Mouse (Mus musculus) frontal cortex, postnatal 14 days (tissue): ENCODE measurements around the gene Erbb3.
A peak's percentile ranks its signal among the peaks of the same experiment; 100 is the strongest.

ENCODE experiments used
- DNase-seq, 2 experiments: peaks; one replicate each; pipeline ENCODE4 v3.0.0; 2022; ENCODE audit warnings: low spot score in 2 of 2

The Erbb3 gene

DNA sequence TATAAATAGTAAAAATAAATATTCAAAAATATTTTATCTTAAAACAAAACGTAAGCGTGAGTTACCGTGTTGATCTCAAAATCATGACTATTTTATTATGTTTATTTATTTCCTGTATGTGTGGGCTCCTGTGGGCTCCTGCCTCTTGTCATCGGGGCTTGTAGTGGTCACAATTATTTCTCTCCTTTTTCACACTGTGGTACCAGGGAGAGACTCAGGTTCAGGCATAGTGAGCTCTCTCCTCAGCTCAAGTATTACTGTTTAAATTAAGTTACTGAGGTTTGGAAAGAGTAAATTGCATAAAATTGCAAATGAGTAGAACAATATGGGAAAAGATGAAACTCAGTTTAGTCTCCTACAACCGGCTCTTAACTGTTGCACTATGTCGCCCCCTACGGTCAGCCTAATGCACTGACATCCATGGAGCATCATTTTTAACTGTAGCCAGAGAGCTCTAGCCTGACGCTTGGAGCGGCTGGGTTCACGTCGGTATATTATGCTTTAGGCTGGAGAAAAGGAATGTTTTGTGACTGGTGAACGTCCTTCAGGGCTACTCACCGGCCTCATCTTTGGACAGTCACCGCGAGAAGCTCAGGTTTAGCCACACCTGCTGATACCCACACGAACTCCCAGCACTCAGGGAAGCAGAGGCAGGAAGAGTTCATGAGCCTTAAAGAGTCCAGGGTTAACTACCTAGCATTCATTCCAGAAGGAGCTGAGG lies 23.1 kb upstream of the Erbb3 start:
- DNase-seq, result peak in 1 of 2 experiments; percentile 72

DNA sequence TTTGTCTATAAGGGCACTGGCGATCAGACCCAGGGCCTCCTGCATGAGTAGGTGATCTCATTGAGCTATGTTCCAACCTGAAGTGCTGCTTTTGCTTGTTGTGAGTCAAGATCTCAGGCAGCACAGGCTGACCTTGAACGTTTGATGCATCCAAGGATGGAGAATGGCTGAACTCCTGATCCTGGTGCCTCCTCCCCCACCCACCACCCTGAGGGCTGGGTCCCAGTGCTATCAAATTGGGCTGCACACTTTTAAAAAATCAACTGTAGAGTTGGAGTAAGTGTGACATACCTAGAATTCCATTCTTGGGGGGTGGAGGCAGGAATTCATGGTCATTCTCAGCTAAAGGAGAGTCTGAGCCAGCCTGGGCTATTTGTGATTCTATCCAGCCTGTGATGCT lies 17.0 kb upstream of the Erbb3 start:
- no peak for DNase-seq

DNA sequence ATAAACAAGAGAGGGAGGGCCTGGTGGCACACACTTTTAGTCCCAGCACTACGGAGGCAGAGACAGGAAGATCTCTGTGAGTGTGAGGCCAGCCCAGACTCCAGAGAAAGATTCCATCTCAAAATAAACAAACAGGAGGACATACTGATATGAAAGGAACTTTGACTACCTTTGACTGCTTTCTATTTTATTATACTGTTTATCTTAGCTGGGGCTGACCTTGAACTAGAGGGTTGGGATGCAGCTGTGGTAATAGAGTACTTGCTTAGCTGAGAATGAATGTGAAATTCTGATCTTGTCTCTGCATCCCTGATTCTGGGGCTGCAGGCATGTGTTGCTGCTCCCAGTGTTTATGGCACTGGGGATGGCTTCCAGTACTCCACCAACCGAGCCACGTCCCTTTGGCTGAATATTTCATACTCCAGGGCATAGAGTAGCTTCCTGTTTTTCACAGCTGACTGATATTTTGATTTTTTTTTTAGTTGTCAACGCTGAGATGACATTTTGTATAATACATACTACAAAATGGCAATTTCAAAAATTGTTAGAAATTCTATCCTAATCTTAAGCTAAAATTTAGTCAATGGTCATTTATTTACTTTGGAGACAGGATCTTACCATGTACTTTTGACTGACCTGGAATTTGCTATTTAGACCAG lies 13.1 kb upstream of the Erbb3 start:
- no peak for DNase-seq

DNA sequence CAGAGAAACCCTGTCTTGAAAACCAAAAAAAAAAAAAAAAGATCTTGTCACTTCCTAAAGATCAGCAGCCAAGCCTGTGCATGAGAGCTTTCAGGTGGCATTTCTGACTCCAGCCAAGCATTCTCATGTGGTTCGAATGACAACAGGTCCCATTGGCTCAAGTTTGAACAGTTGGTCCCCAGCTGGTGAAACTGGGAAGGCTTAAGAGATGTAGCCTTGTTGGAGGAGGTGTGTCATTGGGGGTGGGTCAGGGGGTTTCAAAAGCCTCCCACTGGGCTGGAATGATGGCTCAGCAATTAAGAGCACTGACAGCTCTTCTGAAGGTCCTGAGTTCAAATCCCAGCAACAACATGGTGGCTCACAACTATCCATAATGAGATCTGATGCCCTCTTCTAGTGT lies 12.0 kb upstream of the Erbb3 start:
- no peak for DNase-seq

DNA sequence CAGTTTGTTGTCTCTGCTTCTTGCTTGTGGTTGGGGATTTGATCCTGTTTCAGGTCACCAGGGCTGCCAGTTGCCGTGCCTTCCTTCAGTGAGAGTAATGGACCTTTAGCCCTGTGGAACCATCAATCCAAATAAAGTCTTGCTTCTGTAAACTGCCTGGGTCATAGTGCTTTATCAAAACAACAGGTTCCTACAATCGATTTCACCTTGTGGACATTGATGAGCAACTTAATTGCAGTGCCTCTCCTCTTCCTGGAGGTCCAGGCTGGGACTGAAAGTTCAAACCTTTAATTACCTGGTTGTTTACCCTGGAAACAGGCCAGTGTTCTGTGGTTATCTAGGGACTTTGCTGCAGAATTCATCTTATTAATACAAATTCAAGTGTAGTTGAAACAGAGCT lies 9.0 kb upstream of the Erbb3 start:
- DNase-seq, result no peak

DNA sequence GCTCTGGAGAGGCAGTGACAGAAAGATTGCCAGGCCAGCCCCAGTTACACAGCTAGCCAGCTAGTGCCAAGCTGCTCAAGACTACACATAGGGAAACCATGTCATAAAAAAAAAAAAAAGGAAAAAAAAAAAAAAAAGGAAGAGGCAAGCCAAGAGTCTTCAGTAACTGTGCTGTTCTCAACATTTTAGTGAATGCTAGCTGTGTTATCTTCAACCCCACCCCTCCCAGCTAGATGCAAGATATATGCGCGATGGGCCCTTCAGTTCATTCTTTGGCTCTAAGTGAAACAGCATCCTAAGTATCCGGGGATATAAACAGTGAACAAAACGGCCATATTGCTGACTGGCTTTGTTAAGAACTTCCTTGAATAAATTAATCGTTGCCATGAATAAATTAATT lies 3.3 kb upstream of the Erbb3 start:
- DNase-seq, result no peak

DNA sequence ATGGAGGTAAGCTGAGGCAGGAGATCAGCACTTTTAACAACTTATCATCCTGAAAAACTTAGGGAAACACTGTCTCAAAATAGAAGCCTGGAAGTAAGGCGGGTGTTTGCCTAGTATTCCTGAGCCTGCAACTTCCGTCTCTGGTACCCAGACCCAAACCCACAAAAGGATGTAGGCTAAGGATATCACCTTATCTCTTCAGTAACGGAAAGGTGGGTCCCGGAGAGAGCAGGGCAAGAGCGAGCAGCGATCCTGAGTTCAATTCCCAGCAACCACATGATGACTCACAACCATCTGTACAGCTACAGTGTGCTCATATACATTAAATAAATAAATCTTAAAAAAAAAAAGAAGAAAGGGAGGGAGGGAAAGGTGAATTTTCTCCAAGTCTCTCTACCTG lies 2.0 kb upstream of the Erbb3 start:
- no peak for DNase-seq

DNA sequence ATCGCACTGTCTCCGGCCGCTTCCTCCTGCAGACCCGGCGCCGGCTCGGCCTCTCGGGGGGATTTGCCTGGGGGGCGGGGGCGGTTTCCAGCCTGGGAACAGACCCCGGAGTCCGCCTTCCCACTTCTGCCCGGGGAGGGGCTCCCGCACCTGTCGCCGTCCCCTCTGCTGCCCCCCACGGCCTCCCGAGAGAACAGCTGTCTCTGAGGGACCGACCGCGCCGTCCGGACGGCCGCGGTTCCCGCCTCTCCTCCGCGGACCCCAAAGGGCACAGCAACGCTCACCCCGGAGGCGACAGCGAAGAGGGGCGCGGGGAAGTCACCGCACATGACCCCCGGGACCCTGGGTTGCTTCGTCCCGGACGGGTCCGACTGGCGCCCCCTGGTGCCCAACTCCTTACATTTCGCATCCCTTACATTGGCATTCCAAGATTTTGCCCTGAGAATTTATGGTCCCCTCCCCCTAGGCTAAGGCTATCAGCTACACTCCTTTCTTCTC lies 790 bp upstream of the Erbb3 start:
- peak in 1 of 2 experiments; percentile 35 for DNase-seq

DNA sequence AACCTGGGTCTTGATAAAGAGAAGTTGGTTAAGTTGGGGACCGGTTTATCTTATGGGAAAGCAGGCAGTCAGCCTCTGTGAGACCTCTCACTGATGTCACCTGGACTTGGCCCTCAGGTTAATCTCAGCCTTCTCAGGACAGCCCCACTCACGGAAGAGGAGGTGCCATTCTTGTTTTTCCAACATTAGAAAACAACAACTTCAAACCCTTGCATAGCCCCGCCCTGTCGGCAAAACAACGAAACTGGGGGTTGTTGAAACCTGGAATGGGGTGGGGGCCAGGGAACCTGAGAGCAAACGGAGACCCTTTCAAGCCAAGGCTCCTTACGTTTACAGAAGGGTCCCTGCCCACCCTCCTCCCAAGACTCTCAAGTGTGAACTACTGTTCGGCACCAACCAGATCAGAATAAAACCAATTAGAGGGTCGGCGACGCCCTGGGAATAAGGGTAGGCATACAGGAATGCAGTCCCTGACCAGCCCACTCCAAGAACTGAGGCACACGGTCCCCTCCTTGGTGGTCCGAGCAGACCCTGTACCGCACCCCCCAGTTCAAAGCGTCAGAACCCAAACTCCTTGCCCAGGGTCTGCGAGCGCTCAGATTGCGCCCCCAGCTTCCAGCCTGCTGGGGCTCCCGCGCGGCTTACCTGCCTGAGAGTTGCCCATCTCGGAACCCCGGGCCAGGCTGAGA lies 533 bp downstream of the Erbb3 start:
- no peak for DNase-seq

DNA sequence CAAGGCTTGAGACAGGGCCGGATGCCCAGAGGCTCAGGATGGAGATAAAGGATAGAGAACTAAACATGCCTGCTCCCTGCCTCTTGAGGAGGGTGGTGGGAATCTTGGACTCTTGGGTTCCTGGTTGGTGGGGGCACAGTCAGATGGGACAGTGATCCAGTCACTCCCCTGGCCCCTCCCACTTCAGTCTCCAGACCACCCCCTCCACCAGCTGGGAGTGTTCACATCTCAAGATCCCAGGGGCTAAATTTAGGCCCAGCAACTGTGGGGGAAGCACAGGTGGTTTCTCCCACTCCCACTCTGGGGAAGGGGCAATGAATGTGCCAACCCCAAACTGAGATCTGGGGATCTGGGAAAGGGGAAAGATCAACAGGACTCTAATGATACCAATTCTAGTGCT lies 1.3 kb downstream of the Erbb3 start:
- DNase-seq, result no peak

DNA sequence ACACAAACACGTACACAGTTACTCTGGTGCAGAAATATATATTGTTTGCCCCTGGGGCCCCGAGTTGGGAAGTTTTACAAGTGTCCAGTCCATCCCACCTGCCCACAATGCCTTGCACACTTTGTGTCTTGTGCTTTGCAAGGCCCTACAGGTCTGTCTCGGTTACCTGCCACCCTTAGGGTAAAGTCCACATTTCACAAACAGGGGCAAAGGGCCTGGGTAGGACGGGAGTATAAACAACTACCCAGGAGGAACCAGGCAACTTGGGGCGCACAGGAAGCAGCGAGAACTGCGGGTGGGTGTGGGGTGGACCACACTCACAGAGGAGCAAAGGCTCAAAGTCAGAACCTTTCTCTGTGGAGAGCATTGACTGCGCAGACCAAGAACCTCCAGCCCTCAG lies 1.8 kb downstream of the Erbb3 start:
- DNase-seq, result no peak

DNA sequence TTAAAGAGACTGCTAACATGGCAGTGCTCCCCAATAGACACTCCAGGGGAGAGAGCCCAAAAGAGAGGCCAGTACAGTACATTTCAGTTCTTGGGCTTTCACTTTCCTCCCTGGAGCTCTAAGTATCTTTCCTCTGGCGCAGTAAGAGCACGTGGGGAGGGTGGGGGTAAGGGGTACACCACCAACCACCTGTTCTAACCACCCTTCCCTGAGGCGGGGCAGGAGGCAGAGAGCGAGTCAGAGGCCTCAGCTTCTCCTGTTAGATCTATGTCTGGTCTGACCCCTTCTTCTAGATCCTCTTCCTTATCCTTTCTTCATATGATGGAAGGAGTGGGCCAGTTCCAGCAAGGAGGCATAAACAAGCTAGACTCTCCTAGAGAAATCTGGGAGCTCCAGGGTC lies 2.3 kb downstream of the Erbb3 start:
- no peak for DNase-seq

DNA sequence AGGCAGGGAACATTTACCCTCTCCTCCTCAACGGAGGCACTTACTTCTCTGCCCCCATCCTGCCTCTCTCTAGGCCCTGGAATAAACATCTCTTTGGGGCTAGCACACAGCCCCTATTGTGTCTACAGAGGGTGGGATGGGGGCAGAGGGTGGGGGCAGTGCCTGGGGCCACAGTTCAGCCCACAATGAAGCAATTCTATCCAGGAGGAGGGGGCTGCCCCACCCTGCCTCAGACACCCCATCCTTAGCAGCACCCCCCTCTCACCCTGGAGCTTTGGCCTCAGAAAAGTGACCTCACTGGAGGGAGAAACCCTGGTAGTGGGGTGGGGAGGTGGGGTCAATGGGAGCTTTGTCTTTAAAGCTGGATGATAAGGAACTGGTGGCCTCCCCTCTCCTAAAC lies 2.9 kb downstream of the Erbb3 start:
- no peak for DNase-seq

DNA sequence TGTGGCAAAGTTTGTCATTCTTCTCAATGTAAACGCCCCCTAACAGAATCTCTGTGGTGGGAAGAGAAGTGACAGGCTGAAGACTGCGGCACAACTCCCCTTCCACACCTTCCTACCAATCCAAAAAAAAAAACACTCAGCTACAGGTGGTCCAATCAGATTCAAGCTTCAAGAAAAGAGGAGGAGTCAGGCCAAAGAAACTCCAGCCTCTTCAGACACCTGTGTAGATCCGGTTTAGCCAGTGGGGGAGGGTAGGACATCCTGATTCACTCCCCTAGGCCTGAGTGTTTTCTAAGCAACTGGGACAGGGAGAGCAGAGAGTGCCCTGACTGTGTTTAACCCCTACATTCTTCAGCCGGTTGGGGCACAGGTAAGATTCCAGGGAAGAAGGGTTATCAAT lies 5.1 kb downstream of the Erbb3 start:
- no peak for DNase-seq

DNA sequence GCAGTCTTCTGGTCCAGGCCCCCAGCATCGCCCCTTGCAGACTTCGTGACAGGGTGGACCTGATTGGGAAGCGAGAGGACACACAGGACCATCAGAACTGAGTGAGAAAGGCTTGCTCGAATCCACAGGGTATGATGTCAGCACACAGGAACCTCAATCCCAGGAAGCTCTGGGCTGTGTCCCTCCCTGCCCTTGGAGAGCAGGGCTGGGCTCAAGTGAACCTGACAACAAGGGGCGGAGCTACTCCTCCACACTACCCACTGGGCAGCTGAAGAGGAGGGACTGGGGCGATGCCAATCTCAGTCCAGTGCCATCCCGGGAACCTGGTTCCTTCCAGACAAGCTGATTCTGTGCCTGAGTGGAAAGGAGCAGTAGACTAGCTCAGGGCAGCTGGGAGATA lies 5.8 kb downstream of the Erbb3 start:
- DNase-seq, result no peak

DNA sequence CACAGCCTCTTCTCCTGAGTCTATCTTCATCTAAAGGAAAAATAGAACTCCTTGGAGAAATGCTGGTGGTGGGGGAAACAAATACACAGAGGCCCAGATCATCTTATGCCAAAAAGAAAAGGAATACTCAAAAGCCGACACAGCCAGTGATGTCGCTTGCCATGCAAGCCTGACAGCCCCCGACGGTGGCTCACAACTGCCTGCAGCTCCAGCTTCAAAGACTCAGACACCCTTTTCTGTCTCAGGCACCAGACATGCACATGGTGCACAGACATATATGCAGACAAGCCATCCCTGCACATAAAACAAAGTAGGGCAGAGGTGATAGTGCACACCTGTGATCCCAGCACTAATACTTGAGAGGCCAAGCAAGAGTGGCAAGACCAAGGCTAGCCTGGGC lies 9.7 kb downstream of the Erbb3 start:
- DNase-seq, result no peak

DNA sequence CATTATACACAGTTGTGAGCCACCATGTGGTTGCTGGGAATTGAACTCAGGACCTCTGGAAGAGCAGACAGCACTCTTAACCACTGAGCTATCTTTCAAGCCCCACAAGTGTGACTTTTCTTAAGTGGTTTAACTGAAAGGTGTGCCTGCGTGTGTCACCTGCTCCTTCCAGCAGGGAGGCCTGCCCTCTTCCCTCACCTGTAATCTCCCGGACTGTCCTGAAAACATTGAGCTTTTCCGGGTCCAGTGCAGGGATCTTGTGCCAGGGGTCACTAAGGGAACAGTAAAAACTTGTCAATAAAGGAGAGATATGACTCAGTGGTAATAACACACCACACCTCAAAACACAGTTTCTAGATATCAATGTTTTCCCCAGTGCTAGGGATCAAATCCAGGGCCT lies 10.2 kb downstream of the Erbb3 start:
- DNase-seq, result no peak

DNA sequence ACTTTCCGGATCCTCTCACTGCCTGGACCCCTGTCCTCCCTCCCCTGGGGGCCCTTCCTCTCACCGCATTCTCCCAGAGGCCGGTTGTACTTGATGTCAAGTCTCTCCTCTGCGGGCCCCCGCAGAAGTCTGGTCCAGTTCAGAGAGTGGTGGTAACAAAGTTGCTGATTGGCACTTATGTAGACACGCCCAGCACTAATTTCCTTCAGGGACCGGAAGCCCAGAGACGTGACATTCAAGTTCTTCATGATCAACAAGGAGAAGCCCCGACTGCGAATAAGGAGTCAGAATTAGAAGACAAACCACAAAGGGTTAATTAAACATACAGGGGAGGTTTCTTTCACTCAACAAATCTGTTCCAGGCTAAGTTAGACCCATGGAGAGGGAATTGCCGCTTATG lies 11.1 kb downstream of the Erbb3 start:
- no peak for DNase-seq

DNA sequence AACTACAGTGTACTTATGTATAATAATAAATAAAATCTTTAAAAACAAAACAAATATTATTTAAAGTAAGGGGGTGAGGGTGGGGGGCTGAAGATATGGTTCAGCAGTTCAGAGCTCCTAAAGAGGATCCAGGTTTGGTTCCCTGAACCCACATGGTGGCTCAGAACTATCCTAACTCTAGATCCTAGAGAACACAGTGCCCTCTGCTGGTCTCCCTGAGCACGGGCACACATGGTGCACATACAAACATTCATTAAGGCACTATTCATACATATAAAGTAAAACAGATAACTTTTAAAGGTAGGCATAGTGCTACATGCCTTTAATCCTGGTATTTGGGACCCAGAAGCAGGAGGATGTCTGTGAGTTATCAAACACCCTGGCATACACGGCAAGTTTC lies 14.4 kb downstream of the Erbb3 start:
- DNase-seq, result no peak

DNA sequence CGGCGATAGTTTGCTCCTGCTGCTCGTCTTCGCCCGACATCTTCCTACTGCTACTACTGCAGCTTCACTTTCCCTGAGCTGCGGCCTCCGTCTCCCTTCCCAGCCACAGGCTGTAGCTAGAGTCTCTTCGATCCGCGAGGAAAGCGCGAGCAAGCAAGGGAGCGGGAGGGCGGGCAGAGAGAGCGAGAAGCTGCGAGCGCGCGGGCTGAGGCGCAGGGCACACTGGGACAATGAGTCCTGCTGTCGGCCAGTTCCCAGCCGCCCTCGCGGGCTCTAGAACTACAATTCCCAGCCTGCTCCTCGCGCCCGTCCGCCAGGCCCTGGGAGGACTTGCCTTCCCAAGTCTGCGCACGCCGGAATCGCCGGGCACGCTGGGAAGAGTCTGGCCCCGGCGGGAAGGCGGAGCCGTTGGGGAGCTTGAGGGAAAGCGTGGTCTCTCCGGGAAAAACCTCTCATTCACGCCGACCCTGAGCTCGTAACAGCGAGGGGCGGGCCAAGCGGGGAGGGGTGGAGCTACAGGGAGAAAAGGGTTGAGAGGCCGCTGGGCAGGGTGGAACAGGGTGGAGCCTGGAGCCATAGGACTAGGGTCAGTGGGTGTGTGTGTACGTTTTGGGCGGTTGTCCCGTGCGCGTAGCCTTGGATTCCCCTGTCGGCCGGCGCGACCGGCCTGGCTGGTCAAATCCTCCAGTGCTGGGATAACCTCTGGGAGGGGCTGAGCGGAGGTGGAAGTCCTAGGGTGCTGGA lies 23.5 kb downstream of the Erbb3 start, which contains the start of gene Pa2g4:
TSS of gene Pa2g4 (minus strand) at position 200 of the 744 bp plus-strand sequence.
- peak; percentile 97 to 98 for DNase-seq

DNA sequence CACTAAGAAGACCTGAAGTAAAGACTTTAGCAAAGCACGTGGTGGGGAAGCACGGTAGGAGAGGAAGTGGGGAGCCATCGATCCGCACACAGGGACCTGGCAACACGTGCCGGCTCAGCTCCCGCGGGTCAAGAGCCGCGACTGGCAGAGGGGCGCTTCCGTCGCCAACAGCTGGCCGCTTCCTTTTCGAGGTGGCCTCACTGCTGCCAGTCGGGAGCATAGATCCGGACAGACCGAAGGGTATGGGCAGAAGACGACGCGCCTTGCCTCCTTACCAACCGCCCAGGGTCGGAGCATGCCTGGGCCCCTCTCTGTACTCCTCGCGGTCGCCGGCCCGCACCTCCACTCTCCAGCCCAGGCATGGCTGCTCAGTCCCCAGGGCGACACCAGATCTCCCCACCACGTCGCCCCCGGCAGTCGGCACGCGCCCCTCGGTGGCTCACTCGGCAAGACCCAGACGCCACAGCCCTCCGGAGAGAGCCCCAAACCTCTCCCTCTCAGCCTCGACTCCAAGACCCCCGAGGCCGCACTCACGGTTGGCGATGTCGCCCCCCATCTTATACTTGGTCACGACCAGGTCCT lies 24.2 kb downstream of the Erbb3 start:
- no peak for DNase-seq

DNA sequence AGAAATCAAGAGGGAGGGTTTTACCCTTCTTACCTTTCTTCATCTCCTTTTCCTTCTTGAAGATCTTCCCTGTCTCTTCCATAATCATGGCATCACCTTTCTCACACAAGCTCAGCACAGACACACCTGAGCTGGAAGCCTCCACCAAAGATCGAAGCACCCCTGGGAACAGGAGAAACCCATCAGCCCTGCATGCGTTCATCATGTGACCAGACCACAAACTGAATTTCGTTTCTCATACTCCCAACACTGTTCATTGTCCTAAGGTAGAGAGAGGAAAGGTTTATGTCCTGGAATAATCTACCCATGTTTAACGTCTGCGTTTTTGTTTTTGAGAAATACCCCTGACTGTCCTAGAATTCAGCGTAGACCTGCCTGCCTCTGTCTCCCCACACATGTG lies 25.9 kb downstream of the Erbb3 start:
- no peak for DNase-seq
